Mouse (Mus musculus): Measurements from ENCODE around the gene Sh3bp5.

Sh3bp5 gene

GRCm38 (mm10) chr14:31362236-31362635 lies 73.6 kb downstream of the Sh3bp5 start:
- intact Hi-C loops (cut with DNase I) = no loop called here

- intact Hi-C loops (cut with DNase I) = no loop called here
These were observed 90.5 kb downstream of the Sh3bp5 start for GRCm38 (mm10) chr14:31345367-31345766.

GRCm38 (mm10) chr14:31343241-31343640 lies 92.6 kb downstream of the Sh3bp5 start:
- intact Hi-C loops (cut with DNase I) = no loop called here

- intact Hi-C loops (cut with DNase I) = no loop called here
These were observed 97.9 kb downstream of the Sh3bp5 start for GRCm38 (mm10) chr14:31337947-31338346.

GRCm38 (mm10) chr14:31337406-31337805 lies 98.5 kb downstream of the Sh3bp5 start:
- intact Hi-C loops (cut with DNase I) = no loop called here

- intact Hi-C loops (cut with DNase I) = no loop called here
These were observed 99.3 kb downstream of the Sh3bp5 start, which contains the start of gene Capn7 for GRCm38 (mm10) chr14:31336369-31337155. Gene Capn7 (plus strand): TSS chr14:31336638.

- intact Hi-C loops (cut with DNase I) = no loop called here
These were observed 100.1 kb downstream of the Sh3bp5 start for GRCm38 (mm10) chr14:31335765-31336164.

- intact Hi-C loops (cut with DNase I) = loop anchor here (5.0 kb wide), 1 partner anchor 114 kb away; the partner anchor contains the start of genes Nisch and Sema3g
These were observed 104.9 kb downstream of the Sh3bp5 start for GRCm38 (mm10) chr14:31330957-31331356.

- intact Hi-C loops (cut with DNase I) = loop anchor here (5.0 kb wide), 2 partner anchors 57 to 112 kb away; partner anchors contain the start of genes Nisch and Sema3g
These were observed 106.1 kb downstream of the Sh3bp5 start for GRCm38 (mm10) chr14:31329741-31330140.

GRCm38 (mm10) chr14:31327681-31328080 lies 108.2 kb downstream of the Sh3bp5 start:
- intact Hi-C loops (cut with DNase I) = loop anchor here (5.0 kb wide), 1 partner anchor 55 kb away; no protein-coding TSS in a partner anchor

GRCm38 (mm10) chr14:31327196-31327595 lies 108.7 kb downstream of the Sh3bp5 start:
- intact Hi-C loops (cut with DNase I) = loop anchor here (5.0 kb wide), 1 partner anchor 55 kb away; no protein-coding TSS in a partner anchor

GRCm38 (mm10) chr14:31326770-31327169 lies 109.1 kb downstream of the Sh3bp5 start:
- intact Hi-C loops (cut with DNase I) = loop anchor here (5.0 kb wide), 1 partner anchor 54 kb away; no protein-coding TSS in a partner anchor

- intact Hi-C loops (cut with DNase I) = loop anchor here (5.0 kb wide), 1 partner anchor 53 kb away; no protein-coding TSS in a partner anchor
These were observed 110.3 kb downstream of the Sh3bp5 start for GRCm38 (mm10) chr14:31325551-31325950.

- intact Hi-C loops (cut with DNase I) = loop anchor here (5.0 kb wide), 2 partner anchors 43 to 53 kb away; no protein-coding TSS in a partner anchor
These were observed 111.0 kb downstream of the Sh3bp5 start for GRCm38 (mm10) chr14:31324851-31325250.

- intact Hi-C loops (cut with DNase I) = loop anchor here (5.0 kb wide), 1 partner anchor 42 kb away; no protein-coding TSS in a partner anchor
These were observed 111.8 kb downstream of the Sh3bp5 start, which contains the start of gene Dnah1 for GRCm38 (mm10) chr14:31323849-31324792. Gene Dnah1 (minus strand): TSS chr14:31323896.

- intact Hi-C loops (cut with DNase I) = loop anchor here (5.0 kb wide), 1 partner anchor 41 kb away; no protein-coding TSS in a partner anchor
These were observed 112.7 kb downstream of the Sh3bp5 start for GRCm38 (mm10) chr14:31323189-31323588.

- intact Hi-C loops (cut with DNase I) = loop anchor here (5.0 kb wide), 1 partner anchor 40 kb away; no protein-coding TSS in a partner anchor
These were observed 113.7 kb downstream of the Sh3bp5 start for GRCm38 (mm10) chr14:31322191-31322590.

- intact Hi-C loops (cut with DNase I) = loop anchor here (5.0 kb wide), 1 partner anchor 39 kb away; no protein-coding TSS in a partner anchor
These were observed 114.7 kb downstream of the Sh3bp5 start for GRCm38 (mm10) chr14:31321181-31321580.

GRCm38 (mm10) chr14:31319546-31319945 lies 116.3 kb downstream of the Sh3bp5 start:
- intact Hi-C loops (cut with DNase I) = no loop called here

- intact Hi-C loops (cut with DNase I) = no loop called here
These were observed 118.1 kb downstream of the Sh3bp5 start for GRCm38 (mm10) chr14:31317754-31318153.

- intact Hi-C loops (cut with DNase I) = no loop called here
These were observed 119.3 kb downstream of the Sh3bp5 start for GRCm38 (mm10) chr14:31316613-31317012.
